Mouse (Mus musculus) liver, embryonic 16.5 days (tissue): ENCODE data around the gene Gm10647. TPM values are rescaled to one million over a fixed set of nuclear protein-coding genes. Genes with fewer than 3 reads are reported as not detected.
"Not testable (repeated sequence)": the region's sequence is repeated elsewhere in the genome, so short reads cannot be mapped to it uniquely, and the experiment has no call there.

ENCODE experiments used
- ATAC-seq: fragments of 200-750 bp; cut with Nextera tagmentation; 2 replicates; pipeline ENCODE4 v1.8.0; 2017; ENCODE audit warnings: low read depth, mild to moderate bottlenecking, moderate number of reproducible peaks, moderate library complexity
- H3K27ac ChIP-seq: fragments of 300-500 bp; sonication (generic); 2 replicates; pipeline ENCODE4 v1.5.1; 2014; ENCODE audit warnings: mild to moderate bottlenecking, low read length
- H3K27me3 ChIP-seq: fragments of 300-500 bp; sonication (generic); 2 replicates; pipeline ENCODE4 v1.6.1; 2014; ENCODE audit warnings: low read depth, low read length, mixed read lengths; ENCODE audit not compliant: control insufficient read depth, insufficient read depth
- H3K36me3 ChIP-seq: fragments of 300-500 bp; sonication (generic); 2 replicates; pipeline ENCODE4 v1.6.1; 2014; ENCODE audit warnings: mild to moderate bottlenecking; ENCODE audit not compliant: control insufficient read depth, insufficient read depth
- H3K4me1 ChIP-seq: fragments of 300-500 bp; sonication (generic); 2 replicates; pipeline ENCODE4 v1.6.1; 2014; ENCODE audit warnings: low read depth, low read length, mixed read lengths; ENCODE audit not compliant: control insufficient read depth
- H3K4me2 ChIP-seq: fragments of 300-500 bp; sonication (generic); 2 replicates; pipeline ENCODE4 v1.6.1; 2014; ENCODE audit warnings: low read depth, low read length, mixed read lengths
- H3K4me3 ChIP-seq: fragments of 300-500 bp; sonication (generic); 2 replicates; pipeline ENCODE4 v1.5.1; 2014; ENCODE audit warnings: low read depth, mild to moderate bottlenecking, low read length
- H3K9ac ChIP-seq: fragments of 300-500 bp; sonication (generic); 2 replicates; pipeline ENCODE4 v1.6.1; 2014; ENCODE audit warnings: low read depth, low read length
- H3K9me3 ChIP-seq: fragments of 300-500 bp; sonication (generic); replicated peaks from 2 replicates; pipeline ENCODE4 v1.6.1; 2016; ENCODE audit warnings: low read length; ENCODE audit not compliant: control insufficient read depth
- whole genome bisulfite sequencing: fragments of 180-500 bp; shearing (Covaris S2); extraction: QIAGEN DNeasy Blood & Tissue Kit; methylation state at CpG from one replicate; pipeline ENCODE4 v1.1.7; 2014; ENCODE audit not compliant: insufficient replicate concordance; 5-methylcytosine and 5-hydroxymethylcytosine counted together
- polyA plus RNA-seq: library from polyadenylated mRNA; unstranded; fragments of >200 nt; fragmentation: Nextera tagmentation; extraction: Ambion mirVana; gene quantifications from 2 replicates; pipeline ENCODE4 v1.2.1, GENCODE M21; 2015

Gene Gm10647
- polyA plus RNA-seq, 1 experiment from 2014 or later: 0.42 TPM

- Histone ChIP-seq H3K9me3 (no peaks in the 10 kb centered on the region), H3K27me3 (peaks cover 16% of the 10 kb centered on the region), H3K36me3 (no peaks in the 10 kb centered on the region), H3K4me3 (peak overlapping the region; percentile 63), H3K4me2 (peak overlapping the region; percentile 96), H3K9ac (peak overlapping the region; percentile 57), H3K4me1 (peaks cover 11% of the 10 kb centered on the region), H3K27ac (peak overlapping the region; percentile 27; the same call in 1 of the 2 replicates)
- 3% methylated on average over 43 of the region's 43 CpGs for WGBS
- ATAC-seq: no peak
These were observed 2.0 kb upstream of the Gm10647 start for GRCm38 (mm10) chr9:66794629-66795463.

GRCm38 (mm10) chr9:66795464-66796324 lies 1.1 kb upstream of the Gm10647 start, which contains the start of gene Aph1b:
TSS of gene Aph1b (minus strand) at chr9:66795490.
- under 1% methylated on average over 42 of the region's 42 CpGs for WGBS

GRCm38 (mm10) chr9:66801947-66802346 lies 5.1 kb downstream of the Gm10647 start:
- Histone ChIP-seq H3K27me3 (peaks cover 26% of the 10 kb centered on the region), H3K36me3 (no peaks in the 10 kb centered on the region), H3K4me1 (no peaks in the 10 kb centered on the region), H3K4me3 (no peak overlapping the region), H3K9me3 (no peaks in the 10 kb centered on the region), H3K9ac (0 out of 2 replicates have a peak overlapping the region, but pooled peaks have one; percentile 28), H3K27ac (peak overlapping the region; percentile 44; the same call in 1 of the 2 replicates), H3K4me2 (peak overlapping the region; percentile 29; the same call in 1 of the 2 replicates)
- peak; percentile 63 for ATAC-seq
- WGBS: 37% methylated on average over 12 of the region's 12 CpGs

More at GRCm38 (mm10) chr9:66795464-66796324, 1.1 kb upstream of the Gm10647 start, which contains the start of gene Aph1b:
- Histone ChIP-seq H3K27ac (peak within 1 kb of the TSS; percentile 72), H3K4me1 (peaks cover 11% of the 10 kb centered on the region), H3K27me3 (peaks cover 16% of the 10 kb centered on the region), H3K4me3 (peak within 1 kb of the TSS; percentile 63), H3K9ac (peak within 1 kb of the TSS; percentile 57), H3K36me3 (no peaks in the 10 kb centered on the region), H3K4me2 (peak within 1 kb of the TSS; percentile 96), H3K9me3 (no peaks in the 10 kb centered on the region)
- ATAC-seq: peak; percentile 96

- H3K4me2 ChIP-seq: peak overlapping the region; percentile 42
- not testable (repeated sequence) for H3K36me3 ChIP-seq, ATAC-seq, H3K9ac ChIP-seq, H3K27ac ChIP-seq, H3K4me1 ChIP-seq, H3K9me3 ChIP-seq
- 4% methylated on average over 30 of the region's 37 CpGs for WGBS
- H3K4me3 ChIP-seq: peak overlapping the region; percentile 17
- H3K27me3 ChIP-seq: peaks cover 33% of the 10 kb centered on the region
These were observed 9.1 kb downstream of the Gm10647 start for GRCm38 (mm10) chr9:66805951-66806350.

- Histone ChIP-seq H3K9ac (no peak overlapping the region), H3K9me3 (no peaks in the 10 kb centered on the region), H3K4me3 (no peak overlapping the region), H3K36me3 (no peaks in the 10 kb centered on the region), H3K4me2 (no peak overlapping the region), H3K27ac (no peak overlapping the region), H3K27me3 (no peaks in the 10 kb centered on the region), H3K4me1 (no peaks in the 10 kb centered on the region)
- WGBS: 56% methylated on average over 2 of the region's 2 CpGs
- no peak for ATAC-seq
These were observed 16.6 kb downstream of the Gm10647 start for GRCm38 (mm10) chr9:66813392-66813791.

DNA sequence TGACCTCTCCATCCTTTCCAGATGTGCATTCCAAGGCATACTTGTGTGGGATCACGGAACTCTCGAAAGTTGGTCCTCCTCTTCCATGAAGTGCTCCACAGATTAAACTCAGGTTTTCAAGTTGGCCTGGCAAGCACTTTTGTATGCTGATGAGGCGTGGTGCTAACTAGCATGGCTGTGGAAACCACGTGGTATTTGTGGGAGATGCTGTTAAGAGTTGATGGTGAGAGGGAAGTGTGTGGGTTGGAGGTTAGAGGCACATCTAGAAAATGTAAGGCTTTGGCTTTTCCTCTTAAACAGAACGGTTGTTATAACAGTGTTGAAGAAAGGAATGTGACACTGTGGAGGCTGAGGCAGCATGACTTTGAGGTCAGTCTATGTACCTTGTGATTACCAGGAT lies 24.2 kb downstream of the Gm10647 start:
- Histone ChIP-seq H3K9ac (no peak overlapping the region), H3K4me3 (no peak overlapping the region), H3K27me3 (no peaks in the 10 kb centered on the region), H3K4me1 (no peaks in the 10 kb centered on the region), H3K36me3 (no peaks in the 10 kb centered on the region), H3K4me2 (no peak overlapping the region), H3K27ac (no peak overlapping the region), H3K9me3 (no peaks in the 10 kb centered on the region)
- ATAC-seq: no peak
- 43% methylated on average over 5 of the region's 5 CpGs for WGBS

- no CpG with 5 or more reads among the region's 5 CpGs for WGBS
- not testable (repeated sequence) for H3K27me3 ChIP-seq, H3K36me3 ChIP-seq, H3K9ac ChIP-seq, H3K9me3 ChIP-seq, H3K4me2 ChIP-seq, H3K27ac ChIP-seq, H3K4me1 ChIP-seq, ATAC-seq, H3K4me3 ChIP-seq
These were observed 25.4 kb downstream of the Gm10647 start for GRCm38 (mm10) chr9:66822255-66822654.

- ATAC-seq: no peak
- H3K4me1 ChIP-seq: no peaks in the 10 kb centered on the region
- H3K9ac ChIP-seq: no peak overlapping the region
- H3K4me2 ChIP-seq: no peak overlapping the region
- H3K36me3 ChIP-seq: no peaks in the 10 kb centered on the region
- no peaks in the 10 kb centered on the region for H3K9me3 ChIP-seq
- H3K27me3 ChIP-seq: no peaks in the 10 kb centered on the region
- no peak overlapping the region for H3K4me3 ChIP-seq
- 27% methylated on average over 1 of the region's 1 CpGs for WGBS
- H3K27ac ChIP-seq: no peak overlapping the region
These were observed 29.2 kb downstream of the Gm10647 start for GRCm38 (mm10) chr9:66825990-66826389.
